18 mouse cellular contexts compared by ENCODE assay signal in the genomic region with DNA sequence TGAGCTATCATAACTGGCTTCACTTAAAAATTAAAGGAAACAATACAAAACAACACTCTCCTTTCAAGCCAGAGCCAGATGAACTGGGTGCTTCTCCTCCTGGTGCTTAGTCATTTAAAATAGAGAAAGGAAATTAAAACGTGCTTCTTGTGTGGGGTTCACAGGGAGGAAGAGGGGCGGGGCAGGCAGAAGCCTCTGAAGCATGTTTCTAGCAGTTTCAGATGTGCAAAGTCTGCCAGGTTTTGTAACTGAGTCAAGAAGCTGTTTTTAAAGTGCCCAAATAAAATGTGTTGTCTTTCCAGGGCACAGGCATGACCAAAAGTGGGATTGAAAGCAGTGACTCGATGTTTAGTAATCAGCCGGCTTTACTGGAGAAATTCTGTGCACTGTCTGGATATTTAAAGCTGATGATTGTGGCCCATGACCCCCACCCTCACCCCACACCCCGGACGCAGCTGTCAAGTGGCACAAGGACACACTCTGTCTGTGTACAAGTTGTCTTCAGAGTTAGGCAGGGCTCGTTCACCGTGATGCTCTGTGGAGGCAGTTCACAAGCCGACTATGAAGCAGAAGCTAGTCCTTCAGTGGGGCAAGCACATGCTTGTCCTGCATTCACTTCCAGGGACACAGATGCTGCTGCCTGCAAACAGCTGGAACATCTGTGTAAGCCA. TPM values are rescaled to one million over a fixed set of nuclear protein-coding genes. Genes with fewer than 3 reads are reported as not detected.
A peak's percentile ranks its signal among the peaks of the same experiment; 100 is the strongest.
DNase-seq lines count a peak whose midpoint lies in the region; TF ChIP-seq lines count a peak whose summit lies in the region.
"Had no signal": no experiment of that assay in that cellular context is flagged by ENCODE, and none has a peak within 500 bp of the region (broad histone marks: within the 10 kb centered on the region; RNA-seq: fewer than 3 reads in every experiment).

No protein-coding gene starts in this region.

- peaks cover 2% of the 10 kb centered on the region; the same call in 1 of the 2 replicates for H3K4me1 ChIP-seq in embryonic fibroblast, embryonic 13.5 days (ENCODE audit: control insufficient read depth, insufficient read depth, low read length)
- H3K4me1 ChIP-seq: forebrain, embryonic 15.5 days; heart, embryonic 15.5 days; hindbrain, embryonic 13.5 days; limb, embryonic 10.5 days; midbrain, embryonic 13.5 days had no signal

- no peak overlapping the region for H3K4me3 ChIP-seq in embryonic fibroblast, embryonic 13.5 days (ENCODE audit: insufficient read depth, low read length)
- no peak overlapping the region for H3K4me3 ChIP-seq in left cerebral cortex, adult 2 months
- H3K4me3 ChIP-seq: forebrain, embryonic 15.5 days; heart, embryonic 15.5 days; hindbrain, embryonic 13.5 days; limb, embryonic 10.5 days; midbrain, embryonic 13.5 days had no signal

- TF ChIP-seq CTCF in embryonic fibroblast, embryonic 13.5 days (IDR thresholded peaks at IDR 0.05; ENCODE audit: borderline replicate concordance, insufficient read depth, low read length) = no peak
- no peak for TF ChIP-seq CTCF in left cerebral cortex, adult 2 months (IDR thresholded peaks at IDR 0.05)

- peak overlapping the region; percentile 12; the same call in 1 of the 2 replicates for H3K27ac ChIP-seq in embryonic fibroblast, embryonic 13.5 days (ENCODE audit: insufficient read depth, low read length)
- H3K27ac ChIP-seq in left cerebral cortex, adult 2 months = no peak overlapping the region
- H3K27ac ChIP-seq: forebrain, embryonic 15.5 days; heart, embryonic 15.5 days; hindbrain, embryonic 13.5 days; limb, embryonic 10.5 days; midbrain, embryonic 13.5 days had no signal

- peak; percentile 45 to 53 for DNase-seq in spleen, postnatal 36 days (ENCODE audit: low spot score in 2 of 2)
- DNase-seq in spleen, postnatal 14 days (ENCODE audit: low spot score in 2 of 2) = no peak
- DNase-seq in splenic B cell, adult 2 months (ENCODE audit: low read depth, low spot score) = peak; percentile 30
- peak; percentile 47 for DNase-seq in thymus, postnatal 4 days
- no peak for DNase-seq in retina, postnatal 1 day
- DNase-seq in liver = no peak
- DNase-seq in left cerebral cortex, adult 2 months (ENCODE audit: extremely low spot score in 1 of 2, low spot score in 2 of 2) = no peak
- DNase-seq: cerebellum, adult 18-20 months; cerebellum, postnatal 36 days; heart, postnatal 36 days; kidney, adult 8-10 months; kidney, postnatal 10 days had no signal

- H3K27me3 ChIP-seq in splenic B cell, adult 2 months (ENCODE audit: control insufficient read depth, insufficient read depth, low read length, poor library complexity, severe bottlenecking) = no peaks in the 10 kb centered on the region
- H3K27me3 ChIP-seq: forebrain, embryonic 15.5 days; heart, embryonic 15.5 days; hindbrain, embryonic 13.5 days; midbrain, embryonic 13.5 days had no signal

- no peak for TF ChIP-seq POLR2A in embryonic fibroblast, embryonic 13.5 days (IDR thresholded peaks at IDR 0.05; ENCODE audit: low read depth, low read length)

- peaks cover 3% of the 10 kb centered on the region for H3K36me3 ChIP-seq in splenic B cell, adult 2 months (ENCODE audit: control insufficient read depth, insufficient read depth, low read length, poor library complexity, severe bottlenecking)

- intact Hi-C loops in left cerebral cortex, adult 2 months (cut with DNase I) = no loop called here

RNA-seq across cellular contexts. Expression of a gene that starts 19.8 kb away (rescaled TPM):
- polyA plus RNA-seq in embryonic fibroblast, embryonic 13.5 days (2011; ENCODE audit: insufficient read length, low read depth, missing spikeins) = 32.0 and 33.9 TPM in 2 replicates
- total RNA-seq in left cerebral cortex, adult 2 months (2021) = 10 to 100 TPM; 35.6 to 38.9 TPM

RNA-seq across cellular contexts. Expression of a gene that starts 34.6 kb away (rescaled TPM):
- polyA plus RNA-seq in embryonic fibroblast, embryonic 13.5 days (2011; ENCODE audit: insufficient read length, low read depth, missing spikeins) = 20.3 and 21.9 TPM in 2 replicates
- 10 to 100 TPM; 55.7 to 57.3 TPM for total RNA-seq in left cerebral cortex, adult 2 months (2021)

Comparison
In these comparisons a context has a peak if more than half of its experiments do, and no peak if none do; other contexts are left out.
1. DNase-seq: peak in spleen, postnatal 36 days (2 of 2), splenic B cell, adult 2 months (single experiment) and thymus, postnatal 4 days (single experiment); none in spleen, postnatal 14 days (0 of 2), retina, postnatal 1 day (single experiment), liver (single experiment) and left cerebral cortex, adult 2 months (0 of 2).